Mouse (Mus musculus) limb, embryonic 13.5 days (tissue): ENCODE results near the gene Ctnnd1. TPM values are rescaled to one million over a fixed set of nuclear protein-coding genes. Genes with fewer than 3 reads are reported as not detected.
"Not testable (repeated sequence)": the region's sequence is repeated elsewhere in the genome, so short reads cannot be mapped to it uniquely, and the experiment has no call there.

Experiments used
- ATAC-seq: fragments of 200-750 bp; cut with Nextera tagmentation; 2 replicates; pipeline ENCODE4 v1.8.0; 2017; ENCODE audit warnings: low read depth, moderate number of reproducible peaks, moderate TSS enrichment; ENCODE audit not compliant: low FRiP score
- H3K27ac ChIP-seq: fragments of 300-500 bp; sonication (generic); 2 replicates; pipeline ENCODE4 v1.5.1; 2015; ENCODE audit warnings: inconsistent platforms, mild to moderate bottlenecking, moderate library complexity
- H3K27me3 ChIP-seq: fragments of 300-500 bp; sonication (generic); 2 replicates; pipeline ENCODE4 v1.6.1; 2015; ENCODE audit warnings: mild to moderate bottlenecking, inconsistent platforms
- H3K36me3 ChIP-seq: fragments of 300-500 bp; sonication (generic); 2 replicates; pipeline ENCODE4 v1.6.1; 2015; ENCODE audit warnings: inconsistent platforms, mild to moderate bottlenecking, moderate library complexity
- H3K4me1 ChIP-seq: fragments of 300-500 bp; sonication (generic); 2 replicates; pipeline ENCODE4 v1.6.1; 2015; ENCODE audit warnings: inconsistent platforms
- H3K4me2 ChIP-seq: fragments of 300-500 bp; sonication (generic); replicated peaks from 2 replicates; pipeline ENCODE4 v1.6.1; 2015; ENCODE audit warnings: inconsistent platforms, mild to moderate bottlenecking, moderate library complexity
- H3K4me3 ChIP-seq: fragments of 300-500 bp; sonication (generic); 2 replicates; pipeline ENCODE4 v1.5.1; 2015; ENCODE audit warnings: moderate library complexity, mild to moderate bottlenecking, inconsistent platforms
- H3K9ac ChIP-seq: fragments of 300-500 bp; sonication (generic); 2 replicates; pipeline ENCODE4 v1.6.1; 2015; ENCODE audit warnings: mild to moderate bottlenecking, inconsistent platforms
- H3K9me3 ChIP-seq: fragments of 300-500 bp; sonication (generic); 2 replicates; pipeline ENCODE4 v1.6.1; 2016; ENCODE audit warnings: inconsistent platforms
- WGBS: fragments of 180-500 bp; shearing (Covaris S2); methylation state at CpG from one replicate; pipeline ENCODE4 v1.1.7; 2015; 5-methylcytosine and 5-hydroxymethylcytosine counted together
- polyA plus RNA-seq: library from polyadenylated mRNA; unstranded; fragments of >200 nt; fragmentation: Nextera tagmentation; extraction: Ambion mirVana; gene quantifications from 2 replicates; pipeline ENCODE4 v1.2.1, GENCODE M21; 2015

Ctnnd1 gene
- polyA plus RNA-seq = 42.7 and 45.7 TPM in 2 replicates

- peak within 1 kb of the TSS; percentile 76 for H3K4me2 ChIP-seq
- H3K4me3 ChIP-seq = peak within 1 kb of the TSS; percentile 62
- WGBS = 0% methylated on average over 15 of the region's 15 CpGs
- peak within 1 kb of the TSS; percentile 94 for H3K27ac ChIP-seq
- no peaks in the 10 kb centered on the region for H3K36me3 ChIP-seq
- H3K4me1 ChIP-seq = peaks cover 18% of the 10 kb centered on the region
- ATAC-seq = peak; percentile 98
- H3K9ac ChIP-seq = peak within 1 kb of the TSS; percentile 84
- H3K9me3 ChIP-seq = no peaks in the 10 kb centered on the region
- no peaks in the 10 kb centered on the region for H3K27me3 ChIP-seq
Observed at GRCm38 (mm10) chr2:84650464-84651195, at the start of gene Ctnnd1. Gene Ctnnd1, minus strand, starts transcription at chr2:84650765.

GRCm38 (mm10) chr2:84695007-84695695, 44.6 kb upstream of the Ctnnd1 start:
- Histone ChIP-seq H3K36me3 (peaks cover 74% of the 10 kb centered on the region), H3K4me3 (no peak overlapping the region), H3K4me1 (no peaks in the 10 kb centered on the region), H3K27ac (no peak overlapping the region), H3K27me3 (no peaks in the 10 kb centered on the region), H3K9me3 (no peaks in the 10 kb centered on the region), H3K4me2 (no peak overlapping the region), H3K9ac (no peak overlapping the region)
- ATAC-seq = no peak
- WGBS = 91% methylated on average over 5 of the region's 5 CpGs

- H3K27me3 ChIP-seq = no peaks in the 10 kb centered on the region
- no peak overlapping the region for H3K4me2 ChIP-seq
- H3K4me3 ChIP-seq = no peak overlapping the region
- no peaks in the 10 kb centered on the region for H3K9me3 ChIP-seq
- no peak; the same call in 1 of the 2 replicates for ATAC-seq
- H3K4me1 ChIP-seq = no peaks in the 10 kb centered on the region
- H3K27ac ChIP-seq = no peak overlapping the region
- H3K36me3 ChIP-seq = peaks cover 90% of the 10 kb centered on the region
- 93% methylated on average over 12 of the region's 12 CpGs for WGBS
- H3K9ac ChIP-seq = no peak overlapping the region
Observed at GRCm38 (mm10) chr2:84690050-84690449, 39.5 kb upstream of the Ctnnd1 start.

DNA sequence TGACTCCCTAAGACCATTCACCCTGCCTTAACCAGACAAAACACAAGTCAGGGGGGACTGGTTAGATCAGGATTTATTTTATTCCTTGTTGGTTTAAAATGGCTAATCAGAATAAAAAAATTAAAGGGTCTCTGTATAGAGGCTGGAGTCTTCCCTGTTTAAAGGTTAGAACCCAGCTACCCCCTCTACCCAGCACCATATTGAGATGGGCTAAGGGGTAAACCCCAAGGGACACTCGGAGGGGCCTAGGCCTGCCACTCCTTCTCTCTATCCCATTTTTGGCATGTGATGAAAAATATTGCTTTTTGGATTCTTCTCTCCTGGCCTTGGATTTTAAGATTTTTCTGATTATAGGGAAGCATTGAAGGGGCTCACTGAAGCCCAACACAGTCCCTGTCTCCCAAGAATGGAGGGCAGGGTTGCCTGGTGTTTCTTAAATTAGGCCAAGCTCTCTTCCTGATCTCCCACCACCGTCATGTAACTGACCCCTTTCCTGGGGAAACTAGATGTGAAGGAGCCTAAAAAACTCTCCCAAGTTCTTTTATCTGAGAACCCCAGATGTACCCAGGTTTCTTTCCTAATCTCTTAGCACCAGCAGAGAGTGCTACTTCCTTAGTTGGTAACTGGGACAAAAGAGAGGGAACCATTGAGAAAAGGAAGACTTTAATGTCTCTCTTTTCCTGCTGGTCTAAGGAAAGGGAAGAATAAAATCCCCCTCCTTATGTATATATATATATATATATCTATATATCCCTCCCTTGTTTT, 37.7 kb upstream of the Ctnnd1 start:
- Histone ChIP-seq H3K9me3 (no peaks in the 10 kb centered on the region), H3K4me3 (no peak overlapping the region), H3K27ac (no peak overlapping the region), H3K4me1 (no peaks in the 10 kb centered on the region), H3K27me3 (no peaks in the 10 kb centered on the region), H3K36me3 (peaks cover 86% of the 10 kb centered on the region), H3K4me2 (no peak overlapping the region), H3K9ac (no peak overlapping the region)
- no peak for ATAC-seq
- 81% methylated on average over 2 of the region's 2 CpGs for WGBS

GRCm38 (mm10) chr2:84682605-84683183, 32.1 kb upstream of the Ctnnd1 start:
- peaks cover 43% of the 10 kb centered on the region for H3K36me3 ChIP-seq
- H3K4me1 ChIP-seq = peaks cover 9% of the 10 kb centered on the region
- no peak overlapping the region for H3K4me2 ChIP-seq
- no peak overlapping the region for H3K27ac ChIP-seq
- H3K9ac ChIP-seq = no peak overlapping the region
- WGBS = 77% methylated on average over 6 of the region's 6 CpGs
- H3K27me3 ChIP-seq = no peaks in the 10 kb centered on the region
- no peak overlapping the region for H3K4me3 ChIP-seq
- H3K9me3 ChIP-seq = no peaks in the 10 kb centered on the region
- ATAC-seq = no peak

DNA sequence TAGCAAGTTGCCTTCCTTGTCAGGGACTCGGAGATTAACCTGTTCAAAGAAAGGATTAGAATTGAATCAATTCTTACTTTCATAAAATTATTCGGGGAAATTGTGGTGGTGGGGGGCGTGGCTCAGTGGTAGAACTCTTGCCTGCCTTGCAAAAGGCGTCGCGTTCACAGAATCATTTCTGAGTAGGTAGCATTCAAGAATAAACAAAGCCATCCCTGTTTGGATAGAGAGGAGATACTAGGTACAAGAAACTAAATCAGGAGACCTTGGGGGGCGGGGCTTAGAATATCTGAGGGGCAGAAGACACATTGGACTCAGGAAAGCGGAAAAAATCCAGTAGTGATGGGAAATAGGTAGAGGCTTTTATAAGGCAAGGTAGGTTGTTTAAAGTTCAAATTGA, 28.5 kb upstream of the Ctnnd1 start, which contains the start of gene Tmx2:
TSS of gene Tmx2 (minus strand) at position 125 of the 400 bp plus-strand sequence.
- Histone ChIP-seq H3K4me2 (peak within 1 kb of the TSS; percentile 79), H3K9me3 (no peaks in the 10 kb centered on the region), H3K36me3 (peaks cover 28% of the 10 kb centered on the region), H3K4me1 (peaks cover 17% of the 10 kb centered on the region), H3K27me3 (no peaks in the 10 kb centered on the region), H3K4me3 (peak within 1 kb of the TSS; percentile 97), H3K9ac (peak within 1 kb of the TSS; percentile 86), H3K27ac (peak within 1 kb of the TSS; percentile 55; the same call in 1 of the 2 replicates)
- WGBS = 13% methylated on average over 8 of the region's 8 CpGs
- no peak for ATAC-seq

GRCm38 (mm10) chr2:84677968-84678880, 27.7 kb upstream of the Ctnnd1 start, which contains the start of the genes Gm28635 and Med19:
Gene Gm28635, minus strand, starts transcription at chr2:84678041.
Gene Med19, plus strand, starts transcription at chr2:84678402.
- no peaks in the 10 kb centered on the region for H3K9me3 ChIP-seq
- WGBS = 0% methylated on average over 43 of the region's 44 CpGs
- peaks cover 34% of the 10 kb centered on the region for H3K36me3 ChIP-seq
- no peaks in the 10 kb centered on the region for H3K27me3 ChIP-seq
- peaks cover 17% of the 10 kb centered on the region for H3K4me1 ChIP-seq
- H3K4me3 ChIP-seq = peak within 1 kb of the TSS; percentile 97
- H3K4me2 ChIP-seq = peak within 1 kb of the TSS; percentile 79
- peak within 1 kb of the TSS; percentile 86 for H3K9ac ChIP-seq
- peak; percentile 100 for ATAC-seq
- peak within 1 kb of the TSS; percentile 55; the same call in 1 of the 2 replicates for H3K27ac ChIP-seq

GRCm38 (mm10) chr2:84677270-84677967, 26.9 kb upstream of the Ctnnd1 start:
- H3K4me3 ChIP-seq = peak overlapping the region; percentile 97
- peak overlapping the region; percentile 66 for H3K4me2 ChIP-seq
- H3K9ac ChIP-seq = peak overlapping the region; percentile 59
- ATAC-seq = peak; percentile 56
- H3K27ac ChIP-seq = no peak overlapping the region
- peaks cover 38% of the 10 kb centered on the region for H3K36me3 ChIP-seq
- H3K4me1 ChIP-seq = peaks cover 17% of the 10 kb centered on the region
- no peaks in the 10 kb centered on the region for H3K9me3 ChIP-seq
- 11% methylated on average over 22 of the region's 22 CpGs for WGBS
- no peaks in the 10 kb centered on the region for H3K27me3 ChIP-seq

DNA sequence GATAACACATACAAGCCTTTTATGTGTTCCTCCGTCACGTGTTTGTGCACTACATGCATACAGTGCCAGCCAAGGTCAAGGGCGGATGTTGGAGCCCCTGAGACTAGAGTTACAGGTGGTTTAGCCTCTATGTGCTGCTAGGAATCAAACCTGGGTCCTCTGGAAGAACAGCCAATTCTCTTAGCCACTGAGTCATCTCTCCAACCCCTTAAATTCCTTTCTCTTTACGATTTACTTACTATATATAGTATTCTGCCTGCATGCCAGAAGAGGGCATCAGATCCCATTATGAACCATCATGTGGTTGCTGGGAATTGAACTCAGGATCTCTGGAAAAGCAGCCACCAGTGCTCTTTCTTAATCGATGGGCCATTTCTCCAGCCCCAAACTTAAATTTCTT, 21.0 kb upstream of the Ctnnd1 start:
- H3K27me3 ChIP-seq, H3K9ac ChIP-seq, H3K27ac ChIP-seq, H3K4me1 ChIP-seq, ATAC-seq, H3K9me3 ChIP-seq: not testable (repeated sequence)
- Histone ChIP-seq H3K4me3 (peak overlapping the region; percentile 94; the same call in 1 of the 2 replicates), H3K36me3 (peaks cover 44% of the 10 kb centered on the region), H3K4me2 (peak overlapping the region; percentile 73)
- 71% methylated on average over 4 of the region's 5 CpGs for WGBS

GRCm38 (mm10) chr2:84670569-84670933, 20.0 kb upstream of the Ctnnd1 start, which contains the start of gene Selenoh:
Gene Selenoh, minus strand, starts transcription at chr2:84670770.
- H3K9me3 ChIP-seq = no peaks in the 10 kb centered on the region
- WGBS = under 1% methylated on average over 20 of the region's 20 CpGs
- peak; percentile 97 for ATAC-seq
- peak within 1 kb of the TSS; percentile 94 for H3K4me3 ChIP-seq
- H3K4me1 ChIP-seq = peaks cover 10% of the 10 kb centered on the region
- H3K9ac ChIP-seq = peak within 1 kb of the TSS; percentile 90
- peak within 1 kb of the TSS; percentile 73 for H3K4me2 ChIP-seq
- H3K27ac ChIP-seq = peak within 1 kb of the TSS; percentile 94
- no peaks in the 10 kb centered on the region for H3K27me3 ChIP-seq
- peaks cover 40% of the 10 kb centered on the region for H3K36me3 ChIP-seq
